Mouse (Mus musculus) lung, adult 18-20 months (tissue): ENCODE results near the gene Ankrd13a.

Experiments
- DNase-seq, 2 experiments: peaks; one replicate each; pipeline ENCODE4 v3.0.0; 2022; ENCODE audit warnings: mixed read lengths in 2 of 2

The Ankrd13a gene

GRCm38 (mm10) chr5:114774403-114775051, at the start of gene Ankrd13a:
Gene Ankrd13a, plus strand, starts transcription at chr5:114774677.
- peak; percentile 91 to 94 for DNase-seq

- no peak for DNase-seq
These were observed 46.3 kb upstream of the Ankrd13a start for GRCm38 (mm10) chr5:114728160-114728559.

DNA sequence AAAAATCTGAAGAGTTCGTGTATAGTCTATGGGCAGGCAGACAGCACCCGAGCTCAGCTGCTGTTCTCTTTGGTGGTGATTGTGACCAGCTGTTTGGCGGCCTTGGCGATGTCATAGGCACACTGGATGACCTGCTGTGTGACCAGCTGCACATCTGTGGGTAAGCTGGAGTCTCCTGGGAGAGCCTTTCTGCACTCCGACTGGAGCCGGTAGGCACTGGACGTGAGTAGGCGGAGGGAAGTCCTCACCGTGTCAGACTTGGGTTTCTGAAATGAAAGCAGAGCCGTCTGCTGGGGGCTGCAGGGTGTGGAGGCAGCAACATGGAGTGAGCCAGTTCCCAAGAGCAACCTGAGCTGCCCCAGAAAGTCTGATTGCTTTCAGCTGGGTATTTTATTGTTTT, 44.3 kb upstream of the Ankrd13a start:
- peak in 1 of 2 experiments; percentile 24 for DNase-seq

- DNase-seq, result no peak
These were observed 43.0 kb upstream of the Ankrd13a start for GRCm38 (mm10) chr5:114731498-114731897.

GRCm38 (mm10) chr5:114731969-114732368, 42.5 kb upstream of the Ankrd13a start:
- no peak for DNase-seq

DNA sequence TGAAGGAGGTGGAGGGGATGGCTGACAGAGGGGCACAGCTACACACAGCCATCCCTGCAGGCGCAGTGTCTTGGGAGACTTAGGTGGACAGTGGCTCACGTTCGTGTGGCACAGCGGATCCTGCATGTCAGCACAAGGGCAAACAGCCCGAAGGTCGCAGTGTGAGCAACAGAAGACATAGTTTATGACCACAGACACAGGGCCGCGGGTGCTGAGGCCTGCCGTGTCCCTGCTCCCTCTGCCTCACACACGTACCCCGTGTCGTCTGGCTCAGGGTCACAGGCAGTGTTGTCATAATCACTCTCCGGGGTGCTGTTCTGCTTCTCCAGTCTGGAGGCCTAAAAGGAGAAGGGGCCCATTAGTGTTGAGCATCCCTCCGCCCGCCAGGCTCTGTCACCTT, 40.9 kb upstream of the Ankrd13a start:
- no peak for DNase-seq

- peak; percentile 54 to 74 for DNase-seq
These were observed 37.2 kb upstream of the Ankrd13a start for GRCm38 (mm10) chr5:114737090-114737887.

GRCm38 (mm10) chr5:114738707-114739241, 35.7 kb upstream of the Ankrd13a start:
- peak; percentile 71 to 79 for DNase-seq

- no peak for DNase-seq
These were observed 33.9 kb upstream of the Ankrd13a start for GRCm38 (mm10) chr5:114740595-114740994.

- DNase-seq, result no peak
These were observed 31.9 kb upstream of the Ankrd13a start for GRCm38 (mm10) chr5:114742572-114742971.

GRCm38 (mm10) chr5:114742998-114743696, 31.3 kb upstream of the Ankrd13a start:
- no peak for DNase-seq

DNA sequence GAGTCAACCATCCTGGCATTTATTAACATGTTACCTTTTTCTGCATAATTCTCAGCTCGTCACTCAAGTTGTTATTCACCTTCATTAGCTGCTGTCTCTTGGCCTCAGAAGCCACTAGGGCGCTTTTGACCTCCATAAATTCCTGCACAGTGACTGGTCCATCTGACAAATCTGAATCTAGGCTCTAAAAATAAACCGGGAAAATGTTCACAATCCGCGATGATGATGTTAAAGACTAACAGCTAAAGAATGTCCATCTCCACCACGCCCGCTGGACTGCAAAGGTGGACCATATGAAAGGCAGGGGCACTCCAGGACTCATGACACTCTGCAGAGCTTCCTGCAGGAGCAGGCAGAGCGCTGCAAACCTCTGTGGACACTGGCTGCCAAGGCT, 30.8 kb upstream of the Ankrd13a start:
- no peak for DNase-seq

- peak; percentile 27 to 35 for DNase-seq
These were observed 28.9 kb upstream of the Ankrd13a start for GRCm38 (mm10) chr5:114745581-114745980.

DNA sequence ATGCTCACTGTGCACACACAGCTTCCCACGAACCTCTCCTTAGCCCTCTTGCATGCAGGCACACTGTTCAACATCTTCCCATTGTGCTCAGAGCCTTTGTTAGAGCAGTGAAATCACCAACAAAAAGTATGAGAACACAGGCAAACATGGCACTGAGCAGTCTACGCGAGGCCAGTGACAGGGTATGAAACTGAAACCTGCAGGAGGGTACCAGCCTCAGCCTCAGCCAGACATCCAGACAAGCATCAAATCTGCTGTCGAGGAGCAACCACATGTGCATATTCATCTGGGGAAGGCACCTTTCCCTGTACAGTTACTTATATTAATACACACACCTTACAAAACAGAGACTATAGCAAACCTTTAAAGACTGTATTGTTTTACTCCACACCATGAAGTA, 27.6 kb upstream of the Ankrd13a start:
- DNase-seq, result no peak

DNA sequence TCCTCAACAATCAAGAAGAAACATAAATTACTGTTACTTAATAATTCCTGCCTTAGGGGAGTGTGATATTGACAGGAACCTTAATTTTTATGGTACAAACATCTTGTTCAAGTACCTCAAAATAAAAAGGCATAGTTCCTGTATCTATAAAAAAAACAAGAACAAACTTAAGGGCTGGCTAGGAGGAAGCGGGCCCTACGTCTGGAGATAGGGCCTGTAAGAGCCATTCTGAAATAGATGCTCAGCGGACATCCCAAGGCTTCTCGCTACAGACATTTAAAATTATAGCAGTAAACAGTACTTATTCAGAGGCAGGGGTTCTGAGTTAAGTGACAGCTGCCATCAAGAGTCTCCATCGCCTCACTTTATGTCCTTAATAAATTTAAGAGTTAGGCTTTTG, 27.0 kb upstream of the Ankrd13a start:
- DNase-seq, result no peak

- no peak for DNase-seq
These were observed 24.2 kb upstream of the Ankrd13a start for GRCm38 (mm10) chr5:114750325-114750724.

DNA sequence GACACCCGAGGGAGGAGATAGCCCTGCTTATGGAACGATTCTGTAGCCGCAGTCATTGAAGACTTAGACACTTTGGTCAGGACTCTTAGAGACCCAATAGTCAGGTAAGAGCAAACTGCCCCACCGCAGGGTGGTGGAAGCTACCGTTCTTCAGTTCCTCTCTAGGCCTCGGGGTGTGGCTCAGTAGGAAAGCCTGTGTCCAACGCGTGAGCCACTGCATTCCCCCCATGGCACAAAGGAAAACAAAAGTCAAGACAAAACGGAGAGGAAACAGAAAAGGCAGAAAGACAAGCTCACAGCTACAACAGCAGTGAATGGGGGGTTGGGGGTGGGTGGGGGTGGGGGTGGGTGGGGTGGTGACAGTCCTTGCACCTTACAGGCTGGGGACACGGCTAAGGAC, 22.1 kb upstream of the Ankrd13a start:
- DNase-seq, result no peak

DNA sequence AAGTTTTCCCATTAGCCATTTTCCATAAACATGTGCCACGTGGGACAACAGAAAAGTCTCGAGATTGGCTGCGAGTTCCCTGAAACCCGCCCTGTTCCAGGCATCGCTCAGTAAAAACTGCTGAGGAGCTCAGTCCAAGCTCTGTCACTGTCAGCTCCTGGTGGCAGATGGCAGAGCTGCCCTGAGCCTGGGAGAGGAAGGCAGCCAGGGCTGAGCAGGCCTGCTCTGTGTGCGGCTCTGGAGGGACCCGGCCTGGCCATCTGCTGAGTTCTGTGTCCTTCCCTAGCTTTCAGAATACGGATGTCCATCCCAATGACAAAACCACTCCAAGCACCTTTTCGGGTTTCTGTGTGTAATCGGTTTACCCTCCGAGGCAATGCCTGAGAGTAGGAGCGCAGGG, 21.1 kb upstream of the Ankrd13a start:
- DNase-seq, result no peak

- no peak for DNase-seq
These were observed 14.9 kb upstream of the Ankrd13a start for GRCm38 (mm10) chr5:114759536-114760090.

DNA sequence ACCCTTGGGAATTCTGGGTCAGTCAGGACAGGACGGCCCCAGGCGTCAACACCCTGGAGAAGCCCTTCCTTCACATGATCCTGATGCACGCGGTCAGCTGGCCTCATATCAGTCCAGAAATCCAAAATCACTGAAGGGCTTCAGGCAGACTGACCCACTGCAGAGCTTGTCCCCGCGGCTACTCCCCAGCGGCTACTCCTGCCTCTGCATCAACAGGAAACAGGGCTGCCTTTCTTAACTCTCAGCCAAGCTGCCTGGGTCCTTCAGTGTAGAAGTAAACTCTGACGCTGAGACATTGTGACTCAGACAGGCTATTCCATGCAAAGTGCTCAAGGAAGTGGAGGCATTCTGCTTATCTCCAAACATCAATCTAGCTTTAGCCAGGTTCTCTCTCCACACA, 12.5 kb upstream of the Ankrd13a start:
- DNase-seq, result peak in 1 of 2 experiments; percentile 28

- no peak for DNase-seq
These were observed 9.4 kb upstream of the Ankrd13a start for GRCm38 (mm10) chr5:114764812-114765735.

DNA sequence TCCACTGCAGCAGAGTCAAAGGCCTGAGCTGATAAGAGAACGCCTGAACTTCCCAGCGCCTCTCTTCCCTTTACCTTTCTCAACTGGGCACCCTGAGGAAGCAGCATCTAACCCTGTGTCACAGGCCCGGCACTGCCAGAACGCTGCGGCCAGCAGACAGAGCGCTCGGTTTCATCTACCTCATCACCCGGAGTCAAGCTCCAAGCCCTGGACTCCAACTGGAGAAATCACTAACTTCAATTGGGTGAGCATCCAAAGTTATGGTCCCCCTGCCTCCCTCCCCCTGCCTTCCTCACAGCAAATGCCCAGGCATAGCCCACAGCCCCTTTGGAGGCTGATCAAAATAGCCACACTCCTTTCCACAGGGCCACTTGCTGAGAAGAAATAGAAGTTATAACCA, 7.8 kb upstream of the Ankrd13a start:
- no peak for DNase-seq
